Mouse (Mus musculus) neural tube, embryonic 11.5 days (tissue): ENCODE results near the gene Tcea3. TPM values are rescaled to one million over a fixed set of nuclear protein-coding genes. Genes with fewer than 3 reads are reported as not detected.

ENCODE experiments used
- ATAC-seq: fragments of 200-750 bp; cut with Nextera tagmentation; 2 replicates; pipeline ENCODE4 v1.8.0; 2017; ENCODE audit warnings: moderate number of reproducible peaks, mild to moderate bottlenecking, moderate TSS enrichment, moderate library complexity; ENCODE audit not compliant: insufficient read depth, low FRiP score, low TSS enrichment
- DNase-seq: peaks from one replicate; pipeline ENCODE4 v3.0.0-alpha.2; 2015; ENCODE audit warnings: low spot score
- H3K27ac ChIP-seq: fragments of 300-500 bp; sonication (generic); 2 replicates; pipeline ENCODE4 v1.5.1; 2014; ENCODE audit warnings: low read depth, mild to moderate bottlenecking, low read length
- H3K27me3 ChIP-seq: fragments of 300-500 bp; sonication (generic); 2 replicates; pipeline ENCODE4 v1.6.1; 2014; ENCODE audit warnings: mild to moderate bottlenecking, low read length, mixed read lengths; ENCODE audit not compliant: control insufficient read depth, insufficient read depth
- H3K36me3 ChIP-seq: fragments of 300-500 bp; sonication (generic); 2 replicates; pipeline ENCODE4 v1.6.1; 2014; ENCODE audit warnings: mild to moderate bottlenecking, low read length, moderate library complexity, mixed read lengths; ENCODE audit not compliant: control insufficient read depth, insufficient read depth
- H3K4me1 ChIP-seq: fragments of 300-500 bp; sonication (generic); 2 replicates; pipeline ENCODE4 v1.6.1; 2014; ENCODE audit warnings: low read length, mixed read lengths; ENCODE audit not compliant: control insufficient read depth, insufficient read depth
- H3K4me2 ChIP-seq: fragments of 300-500 bp; sonication (generic); 2 replicates; pipeline ENCODE4 v1.6.1; 2014; ENCODE audit warnings: low read depth, mild to moderate bottlenecking, moderate library complexity
- H3K4me3 ChIP-seq: fragments of 300-500 bp; sonication (generic); 2 replicates; pipeline ENCODE4 v1.5.1; 2014; ENCODE audit warnings: low read depth, low read length
- H3K9ac ChIP-seq: fragments of 300-500 bp; sonication (generic); 2 replicates; pipeline ENCODE4 v1.6.1; 2014; ENCODE audit warnings: mild to moderate bottlenecking, low read length
- H3K9me3 ChIP-seq: fragments of 300-500 bp; sonication (generic); 2 replicates; pipeline ENCODE4 v1.6.1; 2016; ENCODE audit warnings: low read length; ENCODE audit not compliant: control insufficient read depth
- WGBS: fragments of 180-500 bp; shearing (Covaris S2); extraction: QIAGEN DNeasy Blood & Tissue Kit; methylation state at CpG from one replicate; pipeline ENCODE4 v1.1.7; 2014; 5-methylcytosine and 5-hydroxymethylcytosine counted together
- polyA plus RNA-seq: library from polyadenylated mRNA; unstranded; fragments of >200 nt; fragmentation: Nextera tagmentation; extraction: Ambion mirVana; gene quantifications from 2 replicates; pipeline ENCODE4 v1.2.1, GENCODE M21; 2014

Gene Tcea3
- polyA plus RNA-seq, 1 experiment from 2014 or later = 6.5 TPM

DNA sequence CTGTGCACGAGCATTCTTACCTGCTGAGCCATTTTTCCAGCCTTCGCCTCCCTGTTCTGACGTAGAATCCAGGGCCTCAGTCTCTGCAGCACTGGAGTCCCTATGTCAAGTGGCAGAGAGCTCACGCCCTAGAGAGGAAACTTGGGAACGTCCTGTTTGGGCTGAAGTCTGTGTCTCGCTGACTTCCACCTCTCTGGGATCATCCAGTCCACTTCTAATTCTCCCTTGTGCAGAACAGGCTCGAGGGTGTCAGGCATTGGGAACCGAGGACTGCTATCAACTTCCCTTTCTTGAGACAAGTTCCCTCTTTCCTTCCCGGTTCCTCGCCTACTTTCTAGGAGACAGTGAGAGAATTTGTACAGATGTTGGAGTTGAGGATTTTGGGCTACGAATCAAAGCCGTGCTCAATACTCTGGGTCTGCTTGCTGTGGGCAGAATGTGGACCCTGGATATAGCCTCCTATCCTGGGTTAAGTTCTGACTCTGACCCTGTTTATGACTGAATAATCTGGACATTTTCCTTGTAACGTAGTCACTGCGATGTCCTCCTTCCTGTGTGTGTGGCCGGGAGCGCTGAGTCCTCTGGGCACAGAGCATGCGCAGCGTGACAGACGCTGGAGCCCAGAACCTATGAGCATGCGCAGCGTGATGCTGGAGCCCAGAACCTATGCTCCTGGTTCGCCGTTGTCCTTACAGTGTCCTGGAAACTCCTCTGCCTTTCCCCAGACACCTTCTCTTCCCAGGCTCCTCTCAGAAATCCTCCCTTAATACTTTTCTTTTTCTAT lies 22.7 kb upstream of the Tcea3 start:
- DNase-seq (no peak), ATAC-seq (no peak)
- Histone ChIP-seq H3K4me2 (no peak overlapping the region), H3K36me3 (no peaks in the 10 kb centered on the region), H3K4me3 (no peak overlapping the region), H3K4me1 (peaks cover 13% of the 10 kb centered on the region), H3K9me3 (no peaks in the 10 kb centered on the region), H3K27me3 (no peaks in the 10 kb centered on the region), H3K27ac (0 out of 2 replicates have a peak overlapping the region, but pooled peaks have one; percentile 34), H3K9ac (no peak overlapping the region)
- 83% methylated on average over 23 of the region's 23 CpGs for WGBS

DNA sequence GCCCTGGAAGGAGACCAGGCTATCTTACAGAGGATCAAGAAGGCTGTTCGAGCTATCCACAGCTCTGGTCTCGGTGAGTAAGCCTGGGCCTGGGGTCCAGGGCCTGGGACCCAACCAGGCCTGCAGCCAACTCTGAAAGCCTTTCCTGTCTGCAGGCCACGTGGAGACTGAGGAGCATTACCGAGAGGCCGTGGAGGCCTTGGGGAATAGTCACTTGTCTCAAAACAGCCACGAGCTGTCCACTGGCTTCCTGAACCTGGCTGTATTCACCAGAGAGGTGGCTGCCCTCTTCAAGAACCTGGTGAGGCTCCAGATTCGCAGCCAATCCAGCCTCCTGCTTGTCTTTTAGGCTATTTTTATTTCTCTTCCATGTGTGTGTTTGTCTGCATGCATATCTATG lies 20.1 kb upstream of the Tcea3 start:
- ATAC-seq (no peak), DNase-seq (no peak)
- no peaks in the 10 kb centered on the region for H3K36me3 ChIP-seq
- no peaks in the 10 kb centered on the region for H3K27me3 ChIP-seq
- no peak overlapping the region for H3K9ac ChIP-seq
- H3K27ac ChIP-seq = no peak overlapping the region
- peaks cover 13% of the 10 kb centered on the region for H3K4me1 ChIP-seq
- no peak overlapping the region for H3K4me2 ChIP-seq
- no peaks in the 10 kb centered on the region for H3K9me3 ChIP-seq
- no peak overlapping the region for H3K4me3 ChIP-seq
- WGBS = 85% methylated on average over 7 of the region's 7 CpGs

DNA sequence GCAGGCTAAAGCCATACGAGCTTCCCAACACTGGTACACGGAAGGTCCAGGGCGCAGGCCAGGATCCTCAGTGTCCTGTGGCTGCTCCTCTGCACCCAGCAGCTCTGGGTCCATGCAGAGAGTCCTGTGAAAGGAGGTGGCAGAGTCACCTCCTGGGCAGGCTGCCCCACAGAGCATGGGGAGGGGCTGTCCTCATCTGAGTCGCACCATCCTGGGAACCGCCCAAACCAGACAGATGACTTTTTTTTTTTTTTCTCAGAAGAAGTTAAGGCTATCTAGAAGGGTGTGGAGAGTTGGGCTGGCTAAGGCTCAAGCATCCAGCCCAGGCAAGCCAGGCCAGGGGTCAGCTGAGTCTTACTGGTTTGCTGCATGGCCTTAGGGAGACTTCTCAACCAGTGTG lies 18.9 kb upstream of the Tcea3 start:
- no peaks in the 10 kb centered on the region for H3K27me3 ChIP-seq
- H3K36me3 ChIP-seq = no peaks in the 10 kb centered on the region
- no peak overlapping the region for H3K27ac ChIP-seq
- H3K4me3 ChIP-seq = no peak overlapping the region
- DNase-seq (no peak), ATAC-seq (no peak)
- H3K4me2 ChIP-seq = no peak overlapping the region
- no peaks in the 10 kb centered on the region for H3K9me3 ChIP-seq
- H3K4me1 ChIP-seq = peaks cover 10% of the 10 kb centered on the region
- no peak overlapping the region for H3K9ac ChIP-seq
- WGBS = 81% methylated on average over 5 of the region's 5 CpGs

DNA sequence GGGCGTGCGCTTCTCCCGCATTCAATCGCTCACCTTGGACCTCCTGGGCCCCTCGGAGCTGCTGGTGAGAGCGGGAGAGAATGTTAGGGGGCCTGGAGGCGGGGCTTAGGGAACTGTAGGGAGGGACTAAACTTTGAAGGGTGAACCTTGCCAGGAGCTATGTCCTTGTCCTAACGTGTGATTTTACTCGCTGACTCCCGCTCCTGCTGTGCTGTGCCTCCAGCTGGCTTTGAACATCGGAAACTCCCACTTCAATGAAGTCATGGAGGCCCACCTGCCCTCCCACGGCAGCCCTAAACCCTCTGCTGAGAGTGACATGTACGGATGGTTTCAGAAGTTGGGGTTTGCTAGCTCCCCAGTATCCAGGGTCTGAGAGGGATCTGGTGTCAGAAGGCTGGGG lies 8.9 kb upstream of the Tcea3 start:
- DNase-seq (no peak), ATAC-seq (no peak)
- Histone ChIP-seq H3K4me2 (no peak overlapping the region), H3K4me3 (no peak overlapping the region), H3K9me3 (no peaks in the 10 kb centered on the region), H3K27ac (no peak overlapping the region), H3K27me3 (peaks cover 15% of the 10 kb centered on the region), H3K36me3 (no peaks in the 10 kb centered on the region), H3K9ac (no peak overlapping the region), H3K4me1 (peaks cover 6% of the 10 kb centered on the region)
- WGBS = 12% methylated on average over 13 of the region's 13 CpGs

GRCm38 (mm10) chr4:136239111-136239510 lies 8.4 kb upstream of the Tcea3 start:
- Histone ChIP-seq H3K36me3 (0 out of 2 replicates have a peak, but pooled peaks cover 1% of the 10 kb centered on the region), H3K4me2 (no peak overlapping the region), H3K4me1 (peaks cover 6% of the 10 kb centered on the region), H3K27ac (no peak overlapping the region), H3K27me3 (peaks cover 15% of the 10 kb centered on the region), H3K9me3 (no peaks in the 10 kb centered on the region), H3K4me3 (no peak overlapping the region), H3K9ac (no peak overlapping the region)
- WGBS = 72% methylated on average over 9 of the region's 9 CpGs
- DNase-seq (no peak), ATAC-seq (no peak)

GRCm38 (mm10) chr4:136239622-136240021 lies 7.9 kb upstream of the Tcea3 start:
- Histone ChIP-seq H3K27me3 (peaks cover 15% of the 10 kb centered on the region), H3K4me3 (no peak overlapping the region), H3K4me2 (no peak overlapping the region), H3K36me3 (0 out of 2 replicates have a peak, but pooled peaks cover 2% of the 10 kb centered on the region), H3K9me3 (no peaks in the 10 kb centered on the region), H3K27ac (no peak overlapping the region), H3K4me1 (peaks cover 6% of the 10 kb centered on the region), H3K9ac (no peak overlapping the region)
- WGBS = 20% methylated on average over 8 of the region's 8 CpGs
- ATAC-seq (no peak), DNase-seq (peak; percentile 79)

DNA sequence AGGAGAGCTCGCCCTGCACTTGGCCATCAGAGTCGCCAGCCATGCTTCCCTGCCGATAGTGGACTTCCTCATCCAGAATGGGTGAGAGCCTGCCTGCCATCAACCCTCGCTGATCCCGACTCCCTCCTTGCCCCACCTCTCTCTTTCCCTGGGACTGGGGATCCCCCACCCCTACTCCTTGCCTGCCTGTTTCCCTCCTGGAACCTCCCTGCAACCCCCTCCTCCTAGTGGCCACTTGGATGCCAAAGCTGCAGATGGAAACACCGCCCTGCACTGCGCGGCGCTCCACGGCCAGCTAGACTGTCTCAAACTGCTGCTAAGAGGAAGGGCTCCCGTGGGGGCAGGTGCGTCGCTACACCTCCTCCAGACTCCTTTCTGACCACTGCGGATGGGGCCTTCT lies 7.4 kb upstream of the Tcea3 start:
- no peak for ATAC-seq
- peaks cover 6% of the 10 kb centered on the region for H3K4me1 ChIP-seq
- H3K36me3 ChIP-seq = 0 out of 2 replicates have a peak, but pooled peaks cover 2% of the 10 kb centered on the region
- H3K4me3 ChIP-seq = no peak overlapping the region
- H3K9ac ChIP-seq = no peak overlapping the region
- peaks cover 15% of the 10 kb centered on the region for H3K27me3 ChIP-seq
- WGBS = 68% methylated on average over 14 of the region's 14 CpGs
- no peak overlapping the region for H3K4me2 ChIP-seq
- DNase-seq = no peak
- H3K9me3 ChIP-seq = no peaks in the 10 kb centered on the region
- H3K27ac ChIP-seq = no peak overlapping the region

GRCm38 (mm10) chr4:136240955-136241354 lies 6.6 kb upstream of the Tcea3 start:
- Histone ChIP-seq H3K4me1 (peaks cover 8% of the 10 kb centered on the region), H3K4me2 (no peak overlapping the region), H3K9ac (no peak overlapping the region), H3K36me3 (0 out of 2 replicates have a peak, but pooled peaks cover 2% of the 10 kb centered on the region), H3K27ac (no peak overlapping the region), H3K27me3 (peaks cover 18% of the 10 kb centered on the region), H3K4me3 (no peak overlapping the region), H3K9me3 (no peaks in the 10 kb centered on the region)
- ATAC-seq = no peak
- 48% methylated on average over 8 of the region's 8 CpGs for WGBS
- DNase-seq = no peak

GRCm38 (mm10) chr4:136242065-136242703 lies 5.3 kb upstream of the Tcea3 start:
- peaks cover 21% of the 10 kb centered on the region for H3K4me1 ChIP-seq
- WGBS = 49% methylated on average over 8 of the region's 8 CpGs

More at GRCm38 (mm10) chr4:136242065-136242703, 5.3 kb upstream of the Tcea3 start:
- no peak overlapping the region for H3K4me3 ChIP-seq
- DNase-seq (no peak), ATAC-seq (no peak)
- H3K9ac ChIP-seq = no peak overlapping the region
- H3K27me3 ChIP-seq = peaks cover 26% of the 10 kb centered on the region
- no peaks in the 10 kb centered on the region for H3K9me3 ChIP-seq
- no peak overlapping the region for H3K4me2 ChIP-seq
- no peak overlapping the region for H3K27ac ChIP-seq
- H3K36me3 ChIP-seq = 0 out of 2 replicates have a peak, but pooled peaks cover 2% of the 10 kb centered on the region
